Mouse (Mus musculus): ENCODE measurements around the gene Tob2. TPM values are rescaled to one million over a fixed set of nuclear protein-coding genes. Genes with fewer than 3 reads are reported as not detected.

Gene Tob2
- total RNA-seq, 2 experiments from 2014 or later, result 66.9 to 95.5 TPM

DNA sequence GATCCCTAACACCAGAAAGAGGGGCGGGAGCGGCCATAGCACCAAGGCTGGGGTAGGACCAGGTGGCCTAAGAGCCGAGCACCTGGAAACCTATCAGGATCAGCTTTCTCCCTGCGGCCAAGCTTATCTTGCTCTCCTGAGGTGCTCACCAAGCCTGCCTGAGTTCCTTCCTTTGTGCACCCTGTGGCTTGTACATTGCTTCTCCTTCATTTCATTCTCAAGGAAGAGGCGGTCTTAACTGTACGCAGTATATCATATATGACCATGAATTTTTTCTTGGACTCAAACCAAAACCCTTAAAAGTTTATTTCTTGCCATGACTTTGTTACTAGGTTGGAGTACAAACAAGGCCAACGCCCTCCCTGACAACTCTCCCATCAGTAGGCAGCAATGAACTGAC, 5.6 kb upstream of the Tob2 start:
- DNase-seq (ENCODE audit: low spot score), result no peak
- intact Hi-C loops (cut with DNase I), result no loop called here

DNA sequence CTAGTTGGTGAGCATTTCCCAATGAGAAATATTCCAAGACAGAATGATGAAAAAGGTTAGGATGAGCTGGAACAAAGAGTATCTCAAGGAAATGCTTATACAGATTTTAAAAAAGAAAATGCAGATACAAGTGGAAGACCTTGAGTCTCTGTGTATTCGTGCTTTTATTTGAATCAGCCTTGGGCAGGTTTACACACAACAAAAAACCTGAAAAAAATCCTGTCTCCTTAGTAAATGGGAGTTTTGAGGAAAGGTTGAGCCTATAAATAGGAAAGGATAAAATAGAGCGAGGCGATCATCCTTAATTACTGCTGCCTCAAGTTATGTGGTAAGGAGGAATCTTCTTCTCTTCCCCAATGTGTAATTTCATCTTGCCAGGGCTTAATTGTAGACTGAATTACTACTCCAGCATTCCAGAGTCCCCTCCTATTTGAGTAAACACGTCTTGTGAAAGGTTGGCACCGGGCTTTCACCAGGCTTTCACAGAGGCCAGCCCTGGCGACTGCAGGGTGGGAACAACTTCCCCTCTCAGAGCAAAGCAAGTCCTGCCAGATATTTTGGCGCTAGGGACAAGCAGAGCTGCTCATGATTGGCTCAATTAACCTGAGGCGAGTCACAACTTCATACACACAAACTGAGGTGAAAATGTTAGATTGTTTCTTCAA, 2.0 kb upstream of the Tob2 start:
- intact Hi-C loops (cut with DNase I), result no loop called here

DNA sequence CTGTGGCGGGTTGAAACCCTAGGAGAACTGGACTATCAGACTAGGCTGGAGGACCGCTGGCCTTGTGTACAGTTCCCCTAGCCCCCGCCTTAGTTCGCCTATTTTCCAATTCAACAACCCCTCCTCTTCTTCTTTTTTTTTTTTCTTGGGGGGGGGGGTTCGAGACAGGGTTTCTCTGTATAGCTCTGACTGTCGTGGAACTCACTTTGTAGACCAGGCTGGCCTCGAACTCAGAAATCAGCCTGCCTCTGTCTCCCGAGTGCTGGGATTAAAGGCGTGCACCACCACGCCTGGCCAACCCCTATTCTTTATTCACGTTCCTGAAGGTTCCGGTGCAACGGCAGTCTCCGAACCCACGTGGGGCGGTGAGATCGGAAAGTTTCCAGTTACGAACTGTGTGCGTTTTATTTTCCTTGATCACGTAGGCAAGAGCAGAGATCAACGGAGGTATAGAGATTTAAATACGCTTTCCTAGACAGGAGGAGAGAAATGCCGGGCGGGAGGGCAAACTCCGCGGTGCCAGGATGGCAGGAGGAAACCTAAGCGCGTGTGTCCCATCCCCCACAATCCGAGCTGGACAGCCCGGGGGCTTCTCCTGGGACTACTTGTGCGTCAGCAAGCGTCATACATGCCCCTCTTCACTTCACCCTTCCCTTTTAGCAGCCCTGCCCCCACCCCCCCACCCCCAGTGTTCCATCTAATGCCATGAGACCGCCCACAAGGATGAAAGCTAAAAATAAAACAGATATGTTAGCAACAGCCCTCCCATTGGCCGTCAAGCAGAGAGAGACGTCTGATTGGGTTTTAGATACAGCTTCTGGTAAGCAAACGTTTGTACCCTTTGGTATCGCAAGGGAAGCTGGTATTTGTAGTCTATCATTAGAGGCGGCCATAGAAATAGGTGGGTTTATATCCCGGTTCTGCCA, 997 bp upstream of the Tob2 start:
- intact Hi-C loops (cut with DNase I), result loop anchor here (2.0 to 5.0 kb wide), 2 partner anchors 21 to 47 kb away; no protein-coding TSS in a partner anchor

More for the DNA sequence above, 2.0 kb upstream of the Tob2 start:
- no peak for DNase-seq (ENCODE audit: low spot score)

DNA sequence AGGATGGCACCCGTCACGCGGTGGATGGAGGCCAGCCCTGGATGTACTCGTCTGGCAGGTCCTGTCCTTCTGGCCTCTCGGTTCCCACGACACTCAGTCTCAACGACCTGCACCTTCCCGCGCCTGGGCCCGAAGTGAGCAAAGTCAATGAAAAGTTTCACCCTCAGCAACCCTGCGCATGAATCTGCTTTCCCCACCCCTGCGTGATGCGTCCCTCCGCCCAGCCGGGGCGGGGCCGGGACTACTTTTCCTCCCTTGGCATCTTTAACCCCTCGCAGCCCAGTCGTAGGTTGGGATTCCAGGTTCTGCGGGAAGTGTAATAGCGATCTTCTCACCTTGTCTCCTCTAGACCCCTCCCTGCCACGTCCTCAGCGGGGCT, 469 bp downstream of the Tob2 start:
- intact Hi-C loops (cut with DNase I), result loop anchor here (2.0 to 5.0 kb wide), 2 partner anchors 19 to 46 kb away; no protein-coding TSS in a partner anchor
- DNase-seq (ENCODE audit: low spot score), result peak; percentile 87

More for the DNA sequence above, 997 bp upstream of the Tob2 start:
- peak; percentile 84 for DNase-seq (ENCODE audit: low spot score)

DNA sequence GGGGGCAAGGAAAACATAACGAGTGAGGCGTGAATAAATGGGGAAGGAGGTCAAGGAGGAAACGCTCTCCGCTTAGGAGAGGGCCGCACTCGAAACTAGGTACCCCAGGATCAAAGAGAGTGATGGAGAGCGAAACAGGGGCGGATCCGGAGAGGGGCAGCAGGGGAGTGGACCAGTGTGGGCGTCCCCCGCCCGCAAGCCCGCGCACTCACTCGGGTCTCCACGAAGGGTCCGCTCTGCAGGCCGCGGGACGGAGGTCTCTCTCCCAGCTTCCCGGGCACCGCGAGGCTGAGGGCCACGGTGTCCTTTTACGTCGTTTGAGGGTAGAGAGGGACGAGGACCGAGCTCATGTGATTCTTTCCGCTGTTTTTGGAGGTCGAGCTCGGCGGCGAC, 876 bp downstream of the Tob2 start:
- DNase-seq (ENCODE audit: low spot score), result no peak
- intact Hi-C loops (cut with DNase I), result loop anchor here (2.0 to 5.0 kb wide), 3 partner anchors 19 to 45 kb away; no protein-coding TSS in a partner anchor

DNA sequence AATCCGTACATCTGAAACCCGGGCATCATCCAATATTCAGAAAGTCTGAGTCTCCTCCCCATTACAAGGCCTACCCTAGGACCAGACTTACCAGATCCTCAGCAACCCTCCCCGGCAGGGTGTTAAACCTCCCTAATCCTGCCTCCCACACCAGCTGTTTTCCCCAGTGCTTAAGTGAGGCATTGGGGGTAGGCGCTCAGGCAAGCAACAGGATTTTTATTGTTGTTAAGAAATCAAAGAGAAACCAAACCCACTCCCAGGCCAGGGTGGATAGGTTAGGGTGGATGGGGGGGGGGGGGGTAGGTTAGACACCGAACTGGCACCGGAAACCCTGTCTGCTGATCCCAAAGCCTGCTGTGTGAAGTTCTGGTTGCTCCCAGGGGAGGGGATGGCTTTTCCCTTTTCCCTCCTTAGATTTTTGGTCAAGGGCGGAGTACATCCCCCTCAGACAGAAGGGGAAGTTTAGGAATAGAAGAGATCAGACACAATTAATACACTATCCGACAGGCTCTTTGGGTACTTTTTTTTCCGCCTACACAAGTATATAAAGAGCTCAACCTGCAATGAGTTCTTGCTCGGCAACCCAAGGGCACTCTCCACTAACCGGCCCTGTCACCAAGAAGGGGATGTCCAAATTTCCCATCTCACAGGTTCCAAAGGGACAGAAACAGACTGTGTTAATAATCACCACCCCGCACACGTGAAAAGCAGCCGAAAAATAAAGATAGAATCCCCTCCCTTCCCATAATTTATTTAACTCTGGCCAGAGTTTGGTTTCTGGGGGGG, 1.5 kb downstream of the Tob2 start:
- intact Hi-C loops (cut with DNase I), result loop anchor here (2.0 to 5.0 kb wide), 2 partner anchors 24 to 45 kb away; no protein-coding TSS in a partner anchor
- no peak for DNase-seq (ENCODE audit: low spot score)

DNA sequence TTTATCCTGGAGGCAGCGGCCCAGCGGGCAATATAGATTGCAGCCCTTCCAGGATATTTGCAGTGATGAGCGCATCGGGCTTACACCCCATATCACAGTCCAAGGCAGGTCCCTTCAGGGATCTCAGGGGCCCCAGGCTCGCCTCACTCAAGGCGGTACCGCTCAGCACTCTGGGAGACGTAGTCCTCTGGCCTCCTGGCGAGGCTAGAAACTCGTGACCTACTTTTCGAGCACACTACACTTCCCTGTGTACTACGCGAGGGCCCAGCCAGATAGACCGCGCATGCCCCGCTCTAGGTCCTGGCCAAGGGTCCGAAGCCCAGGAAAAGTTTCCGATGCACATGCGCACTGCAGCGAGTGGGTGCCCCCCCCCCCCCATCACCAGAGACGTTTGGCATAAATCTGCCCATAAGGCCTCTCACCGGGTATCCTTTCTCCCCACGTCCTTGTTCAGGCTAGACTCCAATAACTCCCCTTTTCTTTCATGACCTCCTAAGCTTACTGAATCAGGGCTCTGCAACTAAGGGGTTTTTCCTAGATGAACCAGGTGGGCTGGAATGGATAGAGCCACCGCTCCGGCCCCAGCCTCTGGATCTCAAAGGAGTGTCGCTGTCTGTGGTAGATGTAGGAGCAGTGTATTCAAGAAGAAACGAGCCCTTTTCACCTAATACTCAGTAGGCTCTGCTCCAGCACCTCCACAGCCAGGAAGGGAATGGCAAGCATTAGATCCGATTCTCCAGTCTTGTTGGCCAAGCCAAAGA, 2.4 kb downstream of the Tob2 start:
- intact Hi-C loops (cut with DNase I), result loop anchor here (2.0 to 5.0 kb wide), 2 partner anchors 23 to 44 kb away; no protein-coding TSS in a partner anchor
- DNase-seq (ENCODE audit: low spot score), result peak; percentile 76

DNA sequence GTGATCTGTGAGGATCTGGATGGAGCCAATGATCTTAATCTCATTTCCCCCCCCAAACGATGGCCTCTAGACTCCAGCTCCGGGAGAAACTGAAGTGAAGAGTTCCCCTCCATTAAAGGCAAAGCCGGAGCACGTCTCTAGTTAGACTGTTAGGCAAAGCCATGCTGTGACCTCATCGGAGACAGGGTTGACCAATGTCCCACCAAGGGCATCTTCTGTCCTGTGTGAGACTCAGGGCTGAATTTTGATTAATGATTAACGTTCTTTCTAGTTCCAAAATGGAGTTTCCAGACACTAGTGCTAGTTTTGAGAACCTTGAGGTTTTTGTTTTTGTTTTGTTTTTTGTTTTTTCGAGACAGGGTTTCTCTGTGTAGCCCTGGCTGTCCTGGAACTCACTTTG, 5.5 kb downstream of the Tob2 start:
- DNase-seq (ENCODE audit: low spot score), result no peak
- intact Hi-C loops (cut with DNase I), result no loop called here

DNA sequence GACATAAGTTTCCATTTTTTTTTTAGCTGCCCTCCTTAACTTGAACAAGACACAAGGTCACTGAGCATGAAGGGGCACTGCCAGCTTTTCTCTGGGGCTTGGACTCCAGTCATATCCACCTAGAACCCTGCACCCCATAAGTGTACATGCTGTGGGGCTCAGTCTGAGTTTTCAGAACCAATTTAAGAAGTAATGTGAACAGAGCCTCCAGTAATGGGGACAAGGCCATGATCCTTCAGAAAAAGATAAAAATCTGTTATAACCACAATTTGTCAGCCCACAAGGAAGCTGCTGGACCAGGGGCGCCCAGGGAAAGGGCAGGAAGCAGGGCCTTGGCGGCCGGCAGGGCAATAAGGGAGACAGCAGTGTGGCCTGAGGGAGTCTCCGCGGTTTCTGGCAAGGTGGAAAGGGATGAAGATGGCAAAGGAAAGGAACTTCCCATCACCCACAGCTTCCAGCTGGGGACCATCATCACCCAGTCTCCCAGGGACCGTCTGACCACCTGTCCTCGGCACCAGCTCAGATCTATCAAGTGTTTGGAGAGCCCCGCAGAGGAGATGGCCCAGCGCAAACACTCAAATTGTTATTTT, 6.1 kb downstream of the Tob2 start:
- no peak for DNase-seq (ENCODE audit: low spot score)
- intact Hi-C loops (cut with DNase I), result no loop called here

DNA sequence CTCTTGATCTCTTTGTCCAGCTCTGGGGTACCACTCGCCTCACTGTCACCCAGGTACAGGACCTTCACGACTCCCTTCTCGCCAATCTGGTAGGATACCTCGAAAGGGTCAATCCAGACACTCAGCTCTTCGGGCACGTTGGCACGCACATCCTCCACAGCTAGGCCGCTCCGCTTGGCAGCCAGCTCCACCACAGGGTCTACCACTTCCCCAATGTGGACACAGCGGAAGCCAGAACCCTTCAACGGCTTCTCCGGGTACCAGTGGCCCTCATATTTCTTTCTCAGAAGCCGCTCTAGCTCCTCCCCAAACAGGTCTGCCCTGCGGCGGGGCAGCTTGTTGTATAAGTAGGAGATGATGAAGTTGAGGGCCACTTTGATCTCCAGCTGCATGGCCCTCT, 7.2 kb downstream of the Tob2 start:
- intact Hi-C loops (cut with DNase I), result no loop called here
- no peak for DNase-seq (ENCODE audit: low spot score)

DNA sequence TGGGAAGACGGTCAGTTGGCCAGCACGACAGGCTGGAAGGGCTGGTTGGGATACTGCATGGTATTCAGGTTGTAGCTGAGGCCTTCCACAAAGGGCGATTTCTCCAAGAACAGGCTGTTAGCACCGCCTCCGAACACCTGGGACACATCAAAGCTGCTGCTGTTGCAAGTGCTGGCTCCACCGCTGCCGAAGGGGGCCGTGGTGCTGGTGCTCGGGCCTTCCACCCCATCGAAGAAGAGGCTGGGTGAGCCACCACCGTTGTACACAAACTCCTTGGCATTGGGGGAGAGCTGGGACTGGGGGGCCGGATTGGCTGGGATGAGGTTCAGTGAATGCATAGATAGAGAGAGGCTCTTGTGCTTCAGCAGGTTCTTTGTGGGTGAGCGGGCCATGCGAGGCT, 7.9 kb downstream of the Tob2 start:
- DNase-seq (ENCODE audit: low spot score), result no peak
- intact Hi-C loops (cut with DNase I), result no loop called here

DNA sequence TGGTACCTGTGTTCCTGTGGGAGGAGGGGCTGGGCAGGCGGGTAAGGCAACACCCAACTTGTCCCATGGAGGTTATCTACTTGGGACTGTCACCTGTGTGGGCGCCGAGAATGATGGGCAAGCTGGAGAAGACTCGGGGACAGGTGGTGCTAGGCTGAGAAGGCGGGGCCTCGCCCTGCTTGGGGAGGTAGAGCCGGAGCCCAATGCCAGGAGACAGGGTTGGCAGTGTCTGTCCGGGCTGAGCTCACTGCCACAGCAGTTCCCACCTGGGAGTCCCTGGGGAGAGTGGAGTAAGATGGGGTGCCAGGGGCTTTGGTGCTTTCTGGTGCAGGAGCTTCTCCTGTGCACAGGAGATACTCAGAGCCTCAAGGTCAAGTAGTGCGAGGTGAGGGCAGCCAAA, 9.5 kb downstream of the Tob2 start:
- intact Hi-C loops (cut with DNase I), result no loop called here
- DNase-seq (ENCODE audit: low spot score), result no peak

DNA sequence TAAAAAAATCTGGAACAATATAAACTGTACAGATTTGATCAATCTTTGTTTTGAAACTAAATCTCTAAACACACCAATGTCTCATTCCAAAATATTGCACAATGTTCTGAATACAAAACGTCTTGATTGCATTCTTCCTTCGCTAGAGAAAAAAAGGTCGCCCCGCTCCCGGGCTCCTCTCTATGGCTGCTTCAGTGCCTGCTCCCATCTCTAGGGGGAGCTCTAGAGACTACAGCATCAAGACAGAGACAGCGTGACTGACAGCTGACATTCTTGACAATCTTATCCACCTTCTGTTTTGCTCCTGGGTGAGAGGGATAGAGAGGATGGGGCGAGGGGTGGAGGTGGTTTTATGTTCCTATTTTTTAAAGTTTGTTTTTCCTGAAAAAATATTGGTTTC, 10.3 kb downstream of the Tob2 start:
- intact Hi-C loops (cut with DNase I), result no loop called here
- DNase-seq (ENCODE audit: low spot score), result no peak

DNA sequence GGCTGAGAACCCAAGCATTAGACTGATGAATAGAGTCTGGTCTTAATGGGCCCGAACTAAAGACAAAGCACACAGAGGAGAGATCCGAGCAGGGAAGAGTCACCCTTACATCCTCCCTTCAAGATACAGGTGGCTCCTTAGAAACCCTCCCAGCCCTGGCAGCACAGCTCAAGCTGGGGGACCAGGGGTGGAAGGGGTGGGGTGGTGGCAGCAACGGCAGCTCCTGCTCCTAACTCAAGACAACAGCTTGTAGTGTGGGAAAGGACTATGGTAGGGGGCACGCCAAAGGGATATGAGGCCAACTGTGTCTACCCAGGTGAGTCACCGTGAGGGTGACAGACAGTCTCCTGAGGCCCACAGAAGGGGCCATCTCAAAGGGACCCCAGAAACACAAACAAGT, 10.7 kb downstream of the Tob2 start:
- no peak for DNase-seq (ENCODE audit: low spot score)
- intact Hi-C loops (cut with DNase I), result no loop called here

DNA sequence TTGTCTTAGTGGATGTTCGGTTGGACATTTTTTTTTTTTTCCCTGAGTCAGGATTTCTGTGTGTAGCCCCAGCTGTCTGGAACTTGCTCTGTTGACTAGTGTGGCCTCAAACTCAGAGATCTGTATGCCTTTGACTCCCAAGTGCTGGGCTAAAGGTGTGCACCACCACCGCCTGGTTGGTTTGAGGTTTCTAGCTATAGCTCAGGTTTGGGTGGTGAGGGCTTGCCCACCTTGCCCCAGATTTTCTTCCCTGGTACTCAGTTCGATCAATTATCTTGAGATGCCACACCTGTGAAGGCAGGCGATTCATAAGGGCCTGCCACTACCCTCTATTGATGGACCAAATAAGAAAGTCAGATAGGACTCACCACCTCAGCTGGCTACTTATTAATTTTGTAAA, 11.4 kb downstream of the Tob2 start:
- intact Hi-C loops (cut with DNase I), result no loop called here
- DNase-seq (ENCODE audit: low spot score), result no peak

DNA sequence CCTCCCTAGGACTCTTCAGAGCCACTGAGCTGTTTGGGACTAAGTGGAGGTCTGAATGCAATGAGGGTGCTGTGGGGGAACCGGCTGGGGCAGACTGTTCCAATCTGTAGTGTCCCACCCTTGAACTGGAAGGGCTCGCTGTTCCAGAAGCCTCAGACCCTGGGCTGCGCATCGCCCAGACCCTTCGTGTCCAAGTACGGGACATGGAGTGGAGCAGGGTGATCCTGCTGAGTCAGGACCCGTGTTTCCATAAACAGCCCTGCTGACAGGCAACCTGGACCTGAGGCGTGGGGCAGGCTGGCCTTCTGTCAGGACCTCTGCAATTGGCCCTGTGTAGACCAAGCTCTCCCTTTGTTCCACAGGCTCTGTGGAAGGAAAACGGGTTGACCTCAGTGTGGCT, 11.8 kb downstream of the Tob2 start:
- intact Hi-C loops (cut with DNase I), result no loop called here
- no peak for DNase-seq (ENCODE audit: low spot score)

DNA sequence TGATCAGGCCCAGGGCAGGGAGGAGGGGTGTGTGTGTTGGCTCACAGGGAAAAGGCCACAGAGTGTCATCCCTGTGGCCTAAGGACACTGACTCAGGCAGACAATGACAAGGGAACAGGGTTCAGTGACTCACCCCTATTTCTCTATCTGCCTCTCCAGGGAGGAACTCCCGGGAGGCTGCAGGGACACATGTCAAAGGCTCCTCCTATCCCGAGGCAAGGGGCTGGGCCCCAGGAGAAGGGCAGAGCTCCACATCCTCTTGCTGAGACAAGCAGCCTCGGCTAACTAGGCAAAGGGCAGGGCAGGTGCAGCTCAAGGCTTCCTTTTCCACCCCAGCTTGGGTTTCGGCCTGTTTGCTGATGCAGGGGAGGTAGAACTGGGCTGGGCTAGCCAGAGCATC, 12.9 kb downstream of the Tob2 start:
- intact Hi-C loops (cut with DNase I), result no loop called here
- peak; percentile 73 for DNase-seq (ENCODE audit: low spot score)

DNA sequence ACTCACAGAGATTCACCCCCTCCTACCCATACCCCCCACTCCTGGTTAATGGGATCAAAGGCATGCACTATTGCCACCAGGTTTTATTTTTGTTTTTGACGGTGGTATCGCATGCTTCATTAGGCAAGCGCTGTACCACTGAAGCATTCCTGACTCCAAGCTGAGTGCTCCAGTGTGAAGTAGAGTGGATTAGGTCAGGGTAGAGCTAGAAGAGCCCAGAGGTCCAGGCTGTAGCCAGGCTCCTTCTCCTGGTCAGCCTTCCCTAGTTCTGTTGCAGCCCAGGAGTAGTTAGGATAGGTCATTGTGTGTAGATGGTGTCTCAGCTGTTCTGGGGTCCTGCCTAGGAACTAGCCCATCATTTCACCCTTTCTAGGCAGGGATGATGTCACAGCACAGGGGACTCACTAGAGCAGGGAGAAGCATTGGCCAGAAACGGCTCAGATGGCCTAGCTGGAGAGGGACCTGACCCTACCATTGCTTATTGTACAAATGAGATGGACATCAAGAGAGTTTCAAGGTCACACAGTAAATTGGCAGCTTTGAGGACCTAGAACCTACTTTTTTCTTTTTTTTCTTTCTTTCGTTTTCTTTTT, 13.5 kb downstream of the Tob2 start:
- DNase-seq (ENCODE audit: low spot score), result no peak
- intact Hi-C loops (cut with DNase I), result no loop called here

DNA sequence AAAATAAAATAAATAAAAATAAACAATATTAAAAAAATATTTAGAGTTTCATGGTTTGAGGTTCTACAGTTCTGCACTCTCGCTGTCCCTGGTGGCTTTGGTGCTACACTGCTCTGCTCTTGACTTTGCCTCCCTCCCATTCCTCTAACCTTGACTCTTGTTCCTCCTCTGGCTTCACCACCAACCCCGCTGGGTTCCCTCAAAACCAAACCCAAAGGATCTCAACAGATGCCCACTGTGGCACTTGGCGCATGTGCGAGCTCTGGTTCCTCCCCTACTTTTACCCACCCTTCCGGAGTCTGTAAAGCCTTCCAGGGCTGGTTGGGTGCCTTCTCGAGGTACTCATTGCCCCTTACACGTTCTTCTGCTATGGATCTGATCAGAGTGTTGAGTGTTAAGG, 16.3 kb downstream of the Tob2 start:
- intact Hi-C loops (cut with DNase I), result no loop called here
- no peak for DNase-seq (ENCODE audit: low spot score)

All from heart, postnatal 25 days (tissue).